Mouse (Mus musculus) limb, embryonic 11.5 days (tissue): Measurements from ENCODE around the gene Zfp865. TPM values are rescaled to one million over a fixed set of nuclear protein-coding genes. Genes with fewer than 3 reads are reported as not detected.
"Not testable (repeated sequence)": the region's sequence is repeated elsewhere in the genome, so short reads cannot be mapped to it uniquely, and the experiment has no call there.

ENCODE experiments used
- ATAC-seq: fragments of 200-750 bp; cut with Nextera tagmentation; 2 replicates; pipeline ENCODE4 v1.8.0; 2017; ENCODE audit warnings: low read depth; ENCODE audit not compliant: insufficient number of reproducible peaks, low FRiP score, low TSS enrichment
- DNase-seq: peaks from one replicate; pipeline ENCODE4 v3.0.0-alpha.2; 2015; ENCODE audit warnings: low spot score
- H3K27ac ChIP-seq: fragments of 300-500 bp; sonication (generic); replicated peaks from 2 replicates; pipeline ENCODE4 v1.5.1; 2014; ENCODE audit warnings: low read depth, mild to moderate bottlenecking, low read length
- H3K27me3 ChIP-seq: fragments of 300-500 bp; sonication (generic); 2 replicates; pipeline ENCODE4 v1.6.1; 2014; ENCODE audit warnings: mild to moderate bottlenecking, low read length, mixed read lengths; ENCODE audit not compliant: control insufficient read depth, insufficient read depth
- H3K36me3 ChIP-seq: fragments of 300-500 bp; sonication (generic); 2 replicates; pipeline ENCODE4 v1.6.1; 2014; ENCODE audit warnings: mild to moderate bottlenecking, low read length, moderate library complexity, mixed read lengths; ENCODE audit not compliant: control insufficient read depth, insufficient read depth
- H3K4me1 ChIP-seq: fragments of 300-500 bp; sonication (generic); 2 replicates; pipeline ENCODE4 v1.6.1; 2014; ENCODE audit warnings: low read length, mixed read lengths; ENCODE audit not compliant: control insufficient read depth, insufficient read depth
- H3K4me2 ChIP-seq: fragments of 300-500 bp; sonication (generic); 2 replicates; pipeline ENCODE4 v1.6.1; 2014; ENCODE audit warnings: low read depth, mild to moderate bottlenecking, moderate library complexity; ENCODE audit not compliant: severe bottlenecking
- H3K4me3 ChIP-seq: fragments of 300-500 bp; sonication (generic); 2 replicates; pipeline ENCODE4 v1.5.1; 2014; ENCODE audit warnings: low read depth, low read length
- H3K9ac ChIP-seq: fragments of 300-500 bp; sonication (generic); 2 replicates; pipeline ENCODE4 v1.6.1; 2014; ENCODE audit warnings: mild to moderate bottlenecking, low read length
- H3K9me3 ChIP-seq: fragments of 300-500 bp; sonication (generic); 2 replicates; pipeline ENCODE4 v1.6.1; 2016; ENCODE audit warnings: low read length; ENCODE audit not compliant: control insufficient read depth
- WGBS: fragments of 180-500 bp; shearing (Covaris S2); extraction: QIAGEN DNeasy Blood & Tissue Kit; methylation state at CpG from one replicate; pipeline ENCODE4 v1.1.7; 2014; 5-methylcytosine and 5-hydroxymethylcytosine counted together
- polyA plus RNA-seq: library from polyadenylated mRNA; unstranded; fragments of >200 nt; fragmentation: Nextera tagmentation; extraction: Ambion mirVana; gene quantifications from 2 replicates; pipeline ENCODE4 v1.2.1, GENCODE M21; 2014

Gene Zfp865
- polyA plus RNA-seq, 1 experiment from 2014 or later: 7.5 TPM

GRCm38 (mm10) chr7:5074984-5075383 is 54.8 kb downstream of the Zfp865 start:
- ATAC-seq (no peak), DNase-seq (no peak)
- no peak overlapping the region for H3K27ac ChIP-seq
- H3K36me3 ChIP-seq: peaks cover 32% of the 10 kb centered on the region
- no peaks in the 10 kb centered on the region for H3K27me3 ChIP-seq
- 97% methylated on average over 5 of the region's 5 CpGs for WGBS
- H3K4me1 ChIP-seq: no peaks in the 10 kb centered on the region
- H3K4me2 ChIP-seq: no peak overlapping the region
- no peaks in the 10 kb centered on the region for H3K9me3 ChIP-seq
- H3K4me3 ChIP-seq: no peak overlapping the region
- no peak overlapping the region for H3K9ac ChIP-seq

- Histone ChIP-seq H3K9me3 (no peaks in the 10 kb centered on the region), H3K4me2 (no peak overlapping the region), H3K27ac (no peak overlapping the region), H3K4me3 (no peak overlapping the region), H3K4me1 (no peaks in the 10 kb centered on the region), H3K27me3 (no peaks in the 10 kb centered on the region), H3K9ac (no peak overlapping the region), H3K36me3 (peaks cover 24% of the 10 kb centered on the region)
- ATAC-seq: no peak
- DNase-seq: no peak
- 84% methylated on average over 2 of the region's 2 CpGs for WGBS
These were observed 56.8 kb downstream of the Zfp865 start for GRCm38 (mm10) chr7:5076931-5077330.

GRCm38 (mm10) chr7:5079365-5080009 is 59.3 kb downstream of the Zfp865 start:
- H3K4me1 ChIP-seq, DNase-seq, H3K9me3 ChIP-seq, H3K9ac ChIP-seq, H3K27me3 ChIP-seq: not testable (repeated sequence)
- Histone ChIP-seq H3K27ac (peak overlapping the region; percentile 84; the same call in 1 of the 2 replicates), H3K4me2 (peak overlapping the region; percentile 37; the same call in 1 of the 2 replicates), H3K36me3 (peaks cover 22% of the 10 kb centered on the region), H3K4me3 (peak overlapping the region; percentile 96)
- peak; percentile 24 for ATAC-seq
- 48% methylated on average over 9 of the region's 13 CpGs for WGBS

GRCm38 (mm10) chr7:5080010-5080751 is 60.0 kb downstream of the Zfp865 start, which contains the start of gene Epn1:
Epn1 (plus strand) TSS chr7:5080235.
- ATAC-seq (peak; percentile 96), DNase-seq (peak; percentile 96)
- Histone ChIP-seq H3K4me2 (peak within 1 kb of the TSS; percentile 37), H3K27ac (peak within 1 kb of the TSS; percentile 84), H3K9me3 (no peaks in the 10 kb centered on the region), H3K27me3 (no peaks in the 10 kb centered on the region), H3K4me3 (peak within 1 kb of the TSS; percentile 96), H3K9ac (peak within 1 kb of the TSS; percentile 92), H3K4me1 (no peaks in the 10 kb centered on the region), H3K36me3 (peaks cover 19% of the 10 kb centered on the region)
- WGBS: under 1% methylated on average over 63 of the region's 81 CpGs

GRCm38 (mm10) chr7:5080815-5081214 is 60.6 kb downstream of the Zfp865 start:
- no peak for ATAC-seq
- no peak overlapping the region for H3K27ac ChIP-seq
- DNase-seq: peak; percentile 33
- H3K9ac ChIP-seq: peak overlapping the region; percentile 92
- WGBS: 20% methylated on average over 6 of the region's 6 CpGs
- peak overlapping the region; percentile 96 for H3K4me3 ChIP-seq
- no peaks in the 10 kb centered on the region for H3K9me3 ChIP-seq
- H3K27me3 ChIP-seq: no peaks in the 10 kb centered on the region
- no peaks in the 10 kb centered on the region for H3K4me1 ChIP-seq
- peak overlapping the region; percentile 37 for H3K4me2 ChIP-seq
- peaks cover 18% of the 10 kb centered on the region for H3K36me3 ChIP-seq

- ATAC-seq: no peak
- Histone ChIP-seq H3K36me3 (peaks cover 19% of the 10 kb centered on the region), H3K27ac (no peak overlapping the region), H3K9me3 (no peaks in the 10 kb centered on the region), H3K4me2 (peak overlapping the region; percentile 37), H3K9ac (no peak overlapping the region), H3K4me1 (no peaks in the 10 kb centered on the region), H3K27me3 (no peaks in the 10 kb centered on the region), H3K4me3 (peak overlapping the region; percentile 96)
- WGBS: 79% methylated on average over 6 of the region's 6 CpGs
- no peak for DNase-seq
These were observed 61.1 kb downstream of the Zfp865 start for GRCm38 (mm10) chr7:5081241-5081640.

GRCm38 (mm10) chr7:5081939-5082338 is 61.8 kb downstream of the Zfp865 start:
- Histone ChIP-seq H3K9me3 (no peaks in the 10 kb centered on the region), H3K4me3 (no peak overlapping the region), H3K27ac (no peak overlapping the region), H3K27me3 (no peaks in the 10 kb centered on the region), H3K4me2 (no peak overlapping the region), H3K4me1 (no peaks in the 10 kb centered on the region), H3K9ac (no peak overlapping the region), H3K36me3 (peaks cover 16% of the 10 kb centered on the region)
- 97% methylated on average over 2 of the region's 2 CpGs for WGBS
- no peak for DNase-seq
- no peak for ATAC-seq

- H3K27ac ChIP-seq: no peak overlapping the region
- ATAC-seq (no peak), DNase-seq (no peak)
- no peaks in the 10 kb centered on the region for H3K27me3 ChIP-seq
- H3K4me1 ChIP-seq: no peaks in the 10 kb centered on the region
- WGBS: 92% methylated on average over 18 of the region's 18 CpGs
- no peak overlapping the region for H3K4me3 ChIP-seq
- peaks cover 19% of the 10 kb centered on the region; the same call in 1 of the 2 replicates for H3K36me3 ChIP-seq
- no peak overlapping the region for H3K4me2 ChIP-seq
- H3K9me3 ChIP-seq: no peaks in the 10 kb centered on the region
- no peak overlapping the region for H3K9ac ChIP-seq
These were observed 63.3 kb downstream of the Zfp865 start for GRCm38 (mm10) chr7:5083325-5084105.
